Mouse (Mus musculus): ENCODE data around the gene Zfp974. TPM values are rescaled to one million over a fixed set of nuclear protein-coding genes. Genes with fewer than 3 reads are reported as not detected.
"Not testable (repeated sequence)": the region's sequence is repeated elsewhere in the genome, so short reads cannot be mapped to it uniquely, and the experiment has no call there.

Zfp974 gene
- 5.6 and 6.0 TPM in 2 replicates for polyA plus RNA-seq (2012; rRNA removed)

GRCm38 (mm10) chr7:27928818-27929695, at the start of gene Zfp974:
TSS of gene Zfp974 (minus strand) at chr7:27929460.
- H3K4me1 ChIP-seq (ENCODE audit: control insufficient read depth, insufficient read depth, low read length) = 0 out of 2 replicates have a peak, but pooled peaks cover 1% of the 10 kb centered on the region
- H3K27ac ChIP-seq (ENCODE audit: insufficient read depth, low read length) = no peak within 1 kb of the TSS
- TF ChIP-seq POLR2A (IDR thresholded peaks at IDR 0.05; ENCODE audit: extremely low read depth, insufficient read depth, low read length) (0 out of 2 replicates have a peak, but pooled peaks have one; percentile 15), CTCF (IDR thresholded peaks at IDR 0.05; ENCODE audit: extremely low read depth, insufficient read depth, low read length) (no peak)
- H3K4me3 ChIP-seq (ENCODE audit: insufficient read depth, low read length) = peak within 1 kb of the TSS; percentile 83

GRCm38 (mm10) chr7:27949451-27949850, 20.2 kb upstream of the Zfp974 start:
- not testable (repeated sequence) for H3K27ac ChIP-seq (ENCODE audit: insufficient read depth, low read length); H3K4me1 ChIP-seq (ENCODE audit: control insufficient read depth, insufficient read depth, low read length); H3K4me3 ChIP-seq (ENCODE audit: insufficient read depth, low read length)

DNA sequence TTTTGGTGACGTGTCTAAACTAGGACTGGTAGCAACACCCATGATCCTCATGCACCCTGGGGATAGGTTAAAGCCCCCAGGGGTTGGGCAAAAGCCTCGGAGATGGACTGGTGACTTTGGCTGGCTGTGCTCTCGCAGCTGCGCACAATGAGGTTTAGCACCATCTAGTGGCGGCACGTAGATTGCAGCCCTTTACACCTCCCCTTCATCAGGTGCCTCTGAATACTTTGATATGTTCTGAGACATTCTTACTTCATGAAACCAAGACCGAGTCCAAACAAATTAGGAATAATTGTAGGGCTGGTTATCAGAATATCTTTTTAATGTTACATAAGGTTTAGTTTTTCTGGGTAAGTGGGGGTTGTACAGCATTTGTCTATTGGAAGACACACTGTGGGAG, 12.6 kb upstream of the Zfp974 start:
- H3K4me3 ChIP-seq (ENCODE audit: insufficient read depth, low read length); H3K4me1 ChIP-seq (ENCODE audit: control insufficient read depth, insufficient read depth, low read length); H3K27ac ChIP-seq (ENCODE audit: insufficient read depth, low read length): not testable (repeated sequence)

DNA sequence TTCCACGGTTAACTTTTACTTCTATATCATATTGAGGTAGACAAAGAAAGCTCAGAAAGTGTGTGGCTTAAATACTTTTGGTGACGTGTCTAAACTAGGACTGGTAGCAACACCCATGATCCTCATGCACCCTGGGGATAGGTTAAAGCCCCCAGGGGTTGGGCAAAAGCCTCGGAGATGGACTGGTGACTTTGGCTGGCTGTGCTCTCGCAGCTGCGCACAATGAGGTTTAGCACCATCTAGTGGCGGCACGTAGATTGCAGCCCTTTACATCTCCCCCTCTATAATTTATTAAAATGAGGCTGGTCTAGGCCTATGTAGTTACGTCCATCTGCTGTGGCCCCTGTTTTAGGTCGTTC, 4.5 kb upstream of the Zfp974 start:
- H3K4me3 ChIP-seq (ENCODE audit: insufficient read depth, low read length); H3K27ac ChIP-seq (ENCODE audit: insufficient read depth, low read length); H3K4me1 ChIP-seq (ENCODE audit: control insufficient read depth, insufficient read depth, low read length): not testable (repeated sequence)

GRCm38 (mm10) chr7:27933050-27933799, 4.0 kb upstream of the Zfp974 start:
- H3K4me1 ChIP-seq (ENCODE audit: control insufficient read depth, insufficient read depth, low read length) = 0 out of 2 replicates have a peak, but pooled peaks cover 1% of the 10 kb centered on the region
- H3K4me3 ChIP-seq (ENCODE audit: insufficient read depth, low read length) = no peak overlapping the region
- no peak for TF ChIP-seq POLR2A (IDR thresholded peaks at IDR 0.05; ENCODE audit: extremely low read depth, insufficient read depth, low read length)
- no peak for TF ChIP-seq CTCF (IDR thresholded peaks at IDR 0.05; ENCODE audit: extremely low read depth, insufficient read depth, low read length)
- no peak overlapping the region for H3K27ac ChIP-seq (ENCODE audit: insufficient read depth, low read length)

DNA sequence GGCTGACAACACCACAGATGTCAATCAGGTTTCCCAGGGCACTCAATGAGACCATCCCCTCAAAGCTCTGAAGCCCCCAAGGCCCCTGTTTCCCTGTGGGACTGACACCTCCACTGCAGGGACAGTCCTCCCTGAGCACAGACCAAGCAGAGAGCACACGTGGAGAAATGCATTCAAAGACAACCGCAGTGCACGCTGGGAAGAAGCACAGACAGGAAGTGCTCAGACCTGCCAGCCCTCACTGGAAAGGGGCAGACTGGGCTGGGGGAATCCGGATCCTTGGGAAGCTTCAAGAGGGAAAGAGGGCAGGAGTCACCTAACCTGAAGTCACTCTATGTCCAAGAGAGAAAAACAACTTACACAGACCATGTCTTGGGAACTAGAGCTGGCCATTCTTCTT, 2.2 kb downstream of the Zfp974 start:
- not testable (repeated sequence) for H3K4me3 ChIP-seq (ENCODE audit: insufficient read depth, low read length); H3K4me1 ChIP-seq (ENCODE audit: control insufficient read depth, insufficient read depth, low read length); H3K27ac ChIP-seq (ENCODE audit: insufficient read depth, low read length)

DNA sequence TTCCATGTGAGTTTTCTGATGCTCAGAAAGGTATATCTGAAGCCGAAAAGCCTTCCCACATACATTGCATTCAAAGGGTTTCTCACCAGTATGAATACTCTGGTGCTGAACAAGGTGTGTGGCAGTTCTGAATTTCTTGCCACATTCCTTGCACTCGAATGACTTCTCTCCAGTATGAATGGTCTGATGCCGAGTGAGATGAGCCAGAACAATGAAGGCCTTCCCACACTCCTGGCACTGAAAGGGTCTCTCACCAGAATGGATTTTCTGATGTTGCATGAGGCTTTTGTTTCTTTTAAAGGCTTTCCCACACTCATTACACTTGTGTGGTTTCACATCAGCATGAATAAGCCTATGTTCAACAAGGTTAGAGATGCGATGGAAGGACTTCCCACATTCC, 18.3 kb downstream of the Zfp974 start:
- H3K4me3 ChIP-seq (ENCODE audit: insufficient read depth, low read length); H3K4me1 ChIP-seq (ENCODE audit: control insufficient read depth, insufficient read depth, low read length); H3K27ac ChIP-seq (ENCODE audit: insufficient read depth, low read length): not testable (repeated sequence)

DNA sequence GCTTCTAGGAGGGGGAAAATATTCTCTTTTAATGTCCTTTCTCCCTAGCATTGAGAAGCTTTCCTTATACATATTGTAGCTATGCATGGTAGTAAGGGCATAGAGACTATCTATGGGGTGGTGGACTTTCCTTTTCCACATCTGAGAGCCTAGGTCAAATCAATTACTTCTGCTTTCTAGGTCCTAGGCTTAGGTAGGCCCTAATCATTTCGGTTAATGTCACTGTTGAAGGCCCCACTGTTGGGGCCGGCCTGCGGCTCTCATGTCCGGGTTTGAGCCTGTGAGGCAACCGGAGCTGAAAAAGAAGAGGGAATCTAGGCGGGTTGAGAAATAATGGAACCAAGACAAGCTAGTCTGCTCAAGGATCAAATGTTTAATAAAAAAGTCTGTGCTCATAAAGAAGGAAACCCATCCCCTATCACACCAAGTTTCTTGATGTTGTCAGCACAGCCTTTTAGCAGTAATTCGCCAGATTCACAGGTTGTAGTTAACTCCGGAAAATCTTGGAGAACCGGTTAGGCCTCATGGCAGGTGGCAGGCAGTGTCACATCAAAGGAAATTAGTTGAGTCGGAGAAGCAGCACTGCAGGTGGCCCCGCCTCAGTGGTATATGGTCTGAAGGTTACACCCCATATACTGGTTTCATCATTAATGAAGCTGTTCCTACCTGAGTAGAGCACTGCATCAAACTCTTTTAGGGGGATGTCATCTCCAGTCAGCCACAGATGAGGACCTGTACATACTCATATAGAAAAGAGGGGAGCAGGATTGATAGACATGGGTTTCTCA, 24.0 kb downstream of the Zfp974 start:
- Histone ChIP-seq H3K4me3 (ENCODE audit: insufficient read depth, low read length) (no peak overlapping the region), H3K4me1 (ENCODE audit: control insufficient read depth, insufficient read depth, low read length) (no peaks in the 10 kb centered on the region), H3K27ac (ENCODE audit: insufficient read depth, low read length) (no peak overlapping the region)
- TF ChIP-seq CTCF (IDR thresholded peaks at IDR 0.05; ENCODE audit: extremely low read depth, insufficient read depth, low read length) = no peak
- TF ChIP-seq POLR2A (IDR thresholded peaks at IDR 0.05; ENCODE audit: extremely low read depth, insufficient read depth, low read length) = no peak

DNA sequence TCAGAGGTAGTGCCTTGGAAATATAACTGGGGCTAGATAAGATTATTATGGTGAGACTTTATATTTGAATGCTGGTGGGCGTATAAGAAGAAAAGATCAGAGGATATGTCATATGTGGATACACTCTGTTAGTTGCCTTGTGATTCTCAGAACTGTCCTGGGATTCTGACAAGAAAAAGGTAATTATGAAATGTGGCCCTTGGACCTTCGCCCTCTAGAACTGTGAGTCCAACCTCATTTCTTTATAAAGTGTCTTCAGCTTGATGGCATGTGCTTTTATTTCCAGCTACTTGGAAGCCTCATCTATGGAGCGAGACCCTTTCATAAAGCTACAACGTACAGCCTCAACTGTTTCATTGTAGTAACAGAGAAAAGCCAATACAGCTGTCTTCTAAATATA, 28.7 kb downstream of the Zfp974 start:
- H3K27ac ChIP-seq (ENCODE audit: insufficient read depth, low read length) = no peak overlapping the region
- no peak overlapping the region for H3K4me3 ChIP-seq (ENCODE audit: insufficient read depth, low read length)
- TF ChIP-seq POLR2A (IDR thresholded peaks at IDR 0.05; ENCODE audit: extremely low read depth, insufficient read depth, low read length) (no peak), CTCF (IDR thresholded peaks at IDR 0.05; ENCODE audit: extremely low read depth, insufficient read depth, low read length) (no peak)
- H3K4me1 ChIP-seq (ENCODE audit: control insufficient read depth, insufficient read depth, low read length) = no peaks in the 10 kb centered on the region

- Histone ChIP-seq H3K27ac (ENCODE audit: insufficient read depth, low read length) (no peak overlapping the region), H3K4me3 (ENCODE audit: insufficient read depth, low read length) (no peak overlapping the region), H3K4me1 (ENCODE audit: control insufficient read depth, insufficient read depth, low read length) (no peaks in the 10 kb centered on the region)
- TF ChIP-seq CTCF (IDR thresholded peaks at IDR 0.05; ENCODE audit: extremely low read depth, insufficient read depth, low read length) (no peak), POLR2A (IDR thresholded peaks at IDR 0.05; ENCODE audit: extremely low read depth, insufficient read depth, low read length) (no peak)
Measured at GRCm38 (mm10) chr7:27881721-27882120, 47.5 kb downstream of the Zfp974 start.

DNA sequence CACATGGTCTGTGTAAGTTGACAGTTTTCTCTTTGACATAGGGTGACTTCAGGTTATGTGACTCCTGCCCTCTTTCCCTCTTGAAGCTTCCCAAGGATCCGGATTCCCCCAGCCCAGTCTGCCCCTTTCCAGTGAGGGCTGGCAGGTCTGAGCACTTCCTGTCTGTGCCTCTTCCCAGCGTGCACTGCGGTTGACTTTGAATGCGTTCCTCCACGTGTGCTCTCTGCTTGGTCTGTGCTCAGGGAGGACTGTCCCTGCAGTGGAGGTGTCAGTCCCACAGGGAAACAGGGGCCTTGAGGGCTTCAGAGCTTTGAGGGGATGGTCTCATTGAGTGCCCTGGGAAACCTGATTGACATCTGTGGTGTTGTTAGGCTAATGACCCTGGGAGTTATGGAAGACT, 66.7 kb downstream of the Zfp974 start:
- H3K4me1 ChIP-seq (ENCODE audit: control insufficient read depth, insufficient read depth, low read length); H3K27ac ChIP-seq (ENCODE audit: insufficient read depth, low read length); H3K4me3 ChIP-seq (ENCODE audit: insufficient read depth, low read length): not testable (repeated sequence)
